Mouse (Mus musculus) midbrain, embryonic 15.5 days (tissue): ENCODE results near the gene Defb28. TPM values are rescaled to one million over a fixed set of nuclear protein-coding genes. Genes with fewer than 3 reads are reported as not detected.

ENCODE experiments used
- ATAC-seq: fragments of 200-750 bp; cut with Nextera tagmentation; replicated peaks from 2 replicates; pipeline ENCODE4 v1.8.0; 2017; ENCODE audit warnings: moderate TSS enrichment
- H3K27ac ChIP-seq: fragments of 300-500 bp; sonication (generic); 2 replicates; pipeline ENCODE4 v1.5.1; 2015; ENCODE audit warnings: mild to moderate bottlenecking, inconsistent platforms
- H3K27me3 ChIP-seq: fragments of 300-500 bp; sonication (generic); replicated peaks from 2 replicates; pipeline ENCODE4 v1.6.1; 2015; ENCODE audit warnings: inconsistent platforms
- H3K36me3 ChIP-seq: fragments of 300-500 bp; sonication (generic); replicated peaks from 2 replicates; pipeline ENCODE4 v1.6.1; 2015; ENCODE audit warnings: inconsistent platforms
- H3K4me1 ChIP-seq: fragments of 300-500 bp; sonication (generic); 2 replicates; pipeline ENCODE4 v1.6.1; 2015; ENCODE audit warnings: inconsistent platforms
- H3K4me2 ChIP-seq: fragments of 300-500 bp; sonication (generic); 2 replicates; pipeline ENCODE4 v1.6.1; 2015; ENCODE audit warnings: inconsistent platforms, mild to moderate bottlenecking, moderate library complexity
- H3K4me3 ChIP-seq: fragments of 300-500 bp; sonication (generic); 2 replicates; pipeline ENCODE4 v1.5.1; 2015; ENCODE audit warnings: mild to moderate bottlenecking, inconsistent platforms
- H3K9ac ChIP-seq: fragments of 300-500 bp; sonication (generic); 2 replicates; pipeline ENCODE4 v1.6.1; 2015; ENCODE audit warnings: mild to moderate bottlenecking, inconsistent platforms
- H3K9me3 ChIP-seq: fragments of 300-500 bp; sonication (generic); 2 replicates; pipeline ENCODE4 v1.6.1; 2016; ENCODE audit warnings: inconsistent platforms
- WGBS: fragments of 180-500 bp; shearing (Covaris S2); methylation state at CpG from one replicate; pipeline ENCODE4 v1.1.7; 2015; ENCODE audit warnings: mixed read lengths; 5-methylcytosine and 5-hydroxymethylcytosine counted together
- polyA plus RNA-seq: library from polyadenylated mRNA; unstranded; fragments of >200 nt; fragmentation: Nextera tagmentation; extraction: Ambion mirVana; gene quantifications from 2 replicates; pipeline ENCODE4 v1.2.1, GENCODE M21; 2015

Defb28 gene
- polyA plus RNA-seq, 1 experiment from 2014 or later, result not detected

DNA sequence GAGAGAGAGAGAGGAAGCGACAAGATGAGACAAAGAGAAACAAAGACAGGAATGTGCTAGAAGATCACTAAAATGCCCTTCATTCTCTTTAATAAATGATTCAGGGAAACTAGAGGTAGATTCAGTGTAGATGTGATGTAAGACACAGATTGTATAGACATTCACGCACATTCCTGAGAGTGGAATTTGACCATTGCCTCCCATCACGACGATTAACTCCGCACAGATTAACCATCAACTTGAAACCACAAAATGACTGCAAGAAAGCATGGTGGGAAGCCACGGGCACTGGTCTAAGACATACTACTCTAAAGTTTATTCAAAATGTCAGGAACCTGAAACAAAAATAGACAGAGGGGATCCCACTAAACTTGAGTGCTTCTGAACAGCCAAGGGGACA lies 52.3 kb downstream of the Defb28 start:
- Histone ChIP-seq H3K9ac (no peak overlapping the region), H3K4me3 (no peak overlapping the region), H3K27me3 (no peaks in the 10 kb centered on the region), H3K4me1 (no peaks in the 10 kb centered on the region), H3K36me3 (no peaks in the 10 kb centered on the region), H3K4me2 (no peak overlapping the region), H3K9me3 (no peaks in the 10 kb centered on the region), H3K27ac (no peak overlapping the region)
- 84% methylated on average over 6 of the region's 6 CpGs for WGBS
- no peak for ATAC-seq

Other genes starting within 250 kb of the Defb28 start
- gene Tbc1d20, start 224.4 kb upstream of the Defb28 start, polyA plus RNA-seq, result 37.1 and 38.3 TPM in 2 replicates
- 117 and 120 TPM in 2 replicates for gene Rbck1, start 185.6 kb upstream of the Defb28 start, polyA plus RNA-seq
- gene Trib3, start 174.2 kb upstream of the Defb28 start, polyA plus RNA-seq, result 1.9 and 2.0 TPM in 2 replicates
- gene Nrsn2, start 141.6 kb upstream of the Defb28 start, polyA plus RNA-seq, result 49.4 and 51.0 TPM in 2 replicates
- gene Sox12, start 120.2 kb upstream of the Defb28 start, polyA plus RNA-seq, result 15.4 and 17.0 TPM in 2 replicates
- 18.0 and 20.2 TPM in 2 replicates for gene Zcchc3, start 103.2 kb upstream of the Defb28 start, polyA plus RNA-seq
- 1.9 and 2.5 TPM in 2 replicates for gene 6820408C15Rik, start 102.7 kb upstream of the Defb28 start, polyA plus RNA-seq
- not detected in 2 replicates for gene Defb23, start 53.6 kb upstream of the Defb28 start, polyA plus RNA-seq
- gene Defb20, start 41.2 kb upstream of the Defb28 start, polyA plus RNA-seq, result not detected in 2 replicates
- gene Defb22, start 28.1 kb upstream of the Defb28 start, polyA plus RNA-seq, result not detected in 2 replicates
- not detected in 2 replicates for gene Defb26, start 6.6 kb upstream of the Defb28 start, polyA plus RNA-seq
- gene Defb29, start 21.8 kb downstream of the Defb28 start, polyA plus RNA-seq, result not detected in 2 replicates
- not detected in 2 replicates for gene Gm17416, start 51.1 kb downstream of the Defb28 start, polyA plus RNA-seq
- gene Defb21, start 54.5 kb downstream of the Defb28 start, polyA plus RNA-seq, result not detected in 2 replicates
- not detected in 2 replicates for gene Defb19, start 62.1 kb downstream of the Defb28 start, polyA plus RNA-seq
- gene Defb45, start 81.1 kb downstream of the Defb28 start, polyA plus RNA-seq, result not detected in 2 replicates
- gene Defb36, start 86.1 kb downstream of the Defb28 start, polyA plus RNA-seq, result not detected in 2 replicates
- not detected in 2 replicates for gene Defb25, start 104.8 kb downstream of the Defb28 start, polyA plus RNA-seq
- 0.30 and 0.40 TPM in 2 replicates for gene Rem1, start 108.7 kb downstream of the Defb28 start, polyA plus RNA-seq
- gene H13, start 151.2 kb downstream of the Defb28 start, polyA plus RNA-seq, result 178 and 186 TPM in 2 replicates
- gene Mcts2, start 168.8 kb downstream of the Defb28 start, polyA plus RNA-seq, result 33.7 and 34.3 TPM in 2 replicates
- gene Id1, start 218.0 kb downstream of the Defb28 start, polyA plus RNA-seq, result 30.7 and 33.7 TPM in 2 replicates
- 5.2 and 6.4 TPM in 2 replicates for gene Cox4i2, start 235.9 kb downstream of the Defb28 start, polyA plus RNA-seq